Mouse (Mus musculus): ENCODE data around the gene Dkk2.

DNA sequence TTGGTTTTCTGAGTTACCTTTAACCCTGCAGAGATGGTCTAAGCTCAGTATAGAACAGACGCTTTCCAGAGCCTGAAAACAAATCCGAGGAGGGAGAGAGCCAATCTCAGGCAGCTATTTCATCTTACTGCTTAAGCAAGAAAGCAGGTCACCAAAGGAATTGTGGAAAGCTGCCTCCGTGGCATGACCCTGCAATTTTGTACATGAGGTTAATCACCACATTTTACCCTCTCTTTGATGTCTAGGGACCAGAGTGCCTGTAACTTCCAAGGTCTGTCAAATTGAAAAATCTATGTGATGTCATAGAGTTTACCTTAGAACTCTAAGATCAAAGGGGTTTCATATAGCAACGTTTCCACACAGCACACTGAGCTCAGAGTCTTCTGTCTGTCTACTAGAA is 37.5 kb downstream of the Dkk2 start:
- no peak for TF ChIP-seq CTCF (IDR thresholded peaks at IDR 0.05; ENCODE audit: low read depth)
- TF ChIP-seq EP300 (IDR thresholded peaks at IDR 0.05; ENCODE audit: low read depth), result no peak

All from liver, embryonic 14.5 days (tissue).